In genomic region chr15:6624365-6625182, GRCm38 (mm10) we compare ENCODE assay signal across 9 mouse cellular contexts.
DNase-seq lines count a peak whose midpoint lies in the region; ATAC-seq and TF ChIP-seq lines count a peak whose summit lies in the region.
"Had no signal": no experiment of that assay in that cellular context is flagged by ENCODE, and none has a peak within 500 bp of the region (broad histone marks: within the 10 kb centered on the region; RNA-seq: fewer than 3 reads in every experiment).

No protein-coding gene starts in this region.

- no peaks in the 10 kb centered on the region for H3K27me3 ChIP-seq in ES-Bruce4 (ENCODE audit: control insufficient read depth, insufficient read depth, low read length, poor library complexity, severe bottlenecking)
- no peaks in the 10 kb centered on the region for H3K27me3 ChIP-seq in forebrain, embryonic 12.5 days
- no peaks in the 10 kb centered on the region for H3K27me3 ChIP-seq in stomach, embryonic 14.5 days (ENCODE audit: control insufficient read depth, insufficient read depth, low read length)
- H3K27me3 ChIP-seq: CH12.LX had no signal

- H3K9ac ChIP-seq in ES-Bruce4 (ENCODE audit: low read depth, poor library complexity, severe bottlenecking) = no peak overlapping the region
- H3K9ac ChIP-seq in forebrain, embryonic 12.5 days = no peak overlapping the region
- no peak overlapping the region for H3K9ac ChIP-seq in stomach, embryonic 14.5 days (replicated peaks; ENCODE audit: low read depth, low read length)

- no peak overlapping the region for H3K27ac ChIP-seq in ES-Bruce4 (ENCODE audit: insufficient read depth, low read length)
- H3K27ac ChIP-seq in forebrain, embryonic 12.5 days = no peak overlapping the region
- H3K27ac ChIP-seq in left cerebral cortex, adult 2 months = 0 out of 2 replicates have a peak overlapping the region, but pooled peaks have one; percentile 0
- no peak overlapping the region for H3K27ac ChIP-seq in stomach, embryonic 14.5 days (ENCODE audit: low read length)

- ATAC-seq in forebrain, embryonic 12.5 days (ENCODE audit: low FRiP score) = peak; percentile 72
- no peak for ATAC-seq in stomach, embryonic 14.5 days (ENCODE audit: insufficient number of reproducible peaks, insufficient read depth, low FRiP score, low read depth)

- peak overlapping the region; percentile 53 for H3K4me2 ChIP-seq in forebrain, embryonic 12.5 days
- H3K4me2 ChIP-seq in stomach, embryonic 14.5 days (replicated peaks; ENCODE audit: low read depth, low read length) = peak overlapping the region; percentile 23; the same call in 1 of the 2 replicates

- no peak for TF ChIP-seq POLR2A in ES-Bruce4 (IDR thresholded peaks at IDR 0.05; ENCODE audit: insufficient read depth, low read length)

- WGBS in forebrain, embryonic 12.5 days = 11% methylated on average over 18 of the region's 18 CpGs
- 22% methylated on average over 18 of the region's 18 CpGs for WGBS in stomach, embryonic 14.5 days

- intact Hi-C loops in left cerebral cortex, adult 2 months (cut with DNase I) = loop anchor here (2.0 to 10.0 kb wide), 6 partner anchors 52 to 610 kb away; partner anchors contain the start of gene Rictor

- TF ChIP-seq EP300 in ES-Bruce4 (IDR thresholded peaks at IDR 0.05; ENCODE audit: insufficient read depth, low read depth, low read length) = 0 out of 2 replicates have a peak, but pooled peaks have one; percentile 23

- peak; percentile 6 to 13 for DNase-seq in cerebellum, postnatal 25 days
- DNase-seq in cerebellum, adult 11 months = no peak
- peak in 1 of 2 experiments; percentile 11 for DNase-seq in left cerebral cortex, adult 2 months (ENCODE audit: extremely low spot score in 1 of 2, low spot score in 2 of 2)
- peak; percentile 54 for DNase-seq in mesoderm, embryonic 11.5 days (ENCODE audit: low read depth, low spot score)
- no peak for DNase-seq in spleen, postnatal 14 days (ENCODE audit: low spot score in 2 of 2)

- H3K4me1 ChIP-seq in ES-Bruce4 (ENCODE audit: control insufficient read depth, insufficient read depth, low read length) = peaks cover 2% of the 10 kb centered on the region
- peaks cover 10% of the 10 kb centered on the region for H3K4me1 ChIP-seq in forebrain, embryonic 12.5 days
- 0 out of 2 replicates have a peak, but pooled peaks cover 3% of the 10 kb centered on the region for H3K4me1 ChIP-seq in stomach, embryonic 14.5 days (ENCODE audit: control insufficient read depth, insufficient read depth, low read length)

- no peaks in the 10 kb centered on the region for H3K36me3 ChIP-seq in ES-Bruce4 (ENCODE audit: control insufficient read depth, insufficient read depth, low read length, poor library complexity, severe bottlenecking)
- no peaks in the 10 kb centered on the region for H3K36me3 ChIP-seq in forebrain, embryonic 12.5 days (replicated peaks)
- no peaks in the 10 kb centered on the region for H3K36me3 ChIP-seq in stomach, embryonic 14.5 days (ENCODE audit: control insufficient read depth, insufficient read depth, low read length)

- H3K9me3 ChIP-seq in ES-Bruce4 (replicated peaks; ENCODE audit: control insufficient read depth, insufficient read depth, low read length, poor library complexity, severe bottlenecking) = no peaks in the 10 kb centered on the region
- H3K9me3 ChIP-seq in forebrain, embryonic 12.5 days = no peaks in the 10 kb centered on the region
- H3K9me3 ChIP-seq in stomach, embryonic 14.5 days (ENCODE audit: control insufficient read depth, low read depth, low read length) = no peaks in the 10 kb centered on the region

- peak overlapping the region; percentile 39 for H3K4me3 ChIP-seq in ES-Bruce4 (ENCODE audit: low read depth, low read length)
- peak overlapping the region; percentile 35 for H3K4me3 ChIP-seq in forebrain, embryonic 12.5 days (replicated peaks)
- no peak overlapping the region; the same call in 1 of the 2 replicates for H3K4me3 ChIP-seq in left cerebral cortex, adult 2 months
- H3K4me3 ChIP-seq in stomach, embryonic 14.5 days (ENCODE audit: low read depth, low read length) = no peak overlapping the region

- TF ChIP-seq CTCF in ES-Bruce4 (IDR thresholded peaks at IDR 0.05; ENCODE audit: low read depth, low read length) = no peak
- no peak for TF ChIP-seq CTCF in left cerebral cortex, adult 2 months (IDR thresholded peaks at IDR 0.05)

Comparison
In these comparisons a context has a peak if more than half of its experiments do, and no peak if none do; other contexts are left out.
1. DNase-seq: peak in cerebellum, postnatal 25 days (2 of 2) and mesoderm, embryonic 11.5 days (single experiment); none in cerebellum, adult 11 months (single experiment) and spleen, postnatal 14 days (0 of 2).
2. H3K4me3 ChIP-seq: peak in ES-Bruce4 (single experiment) and forebrain, embryonic 12.5 days (single experiment); none in left cerebral cortex, adult 2 months (single experiment) and stomach, embryonic 14.5 days (single experiment).